Mouse (Mus musculus): ENCODE measurements at regions not wholly inside any gene's neighbourhood (a gene's known extent, or its start where the extent isn't known, plus 50 kb on each side); places are given as distances from the start of the nearest gene placed in this dataset.
"Not testable (repeated sequence)": the region's sequence is repeated elsewhere in the genome, so short reads cannot be mapped to it uniquely, and the experiment has no call there.

DNA sequence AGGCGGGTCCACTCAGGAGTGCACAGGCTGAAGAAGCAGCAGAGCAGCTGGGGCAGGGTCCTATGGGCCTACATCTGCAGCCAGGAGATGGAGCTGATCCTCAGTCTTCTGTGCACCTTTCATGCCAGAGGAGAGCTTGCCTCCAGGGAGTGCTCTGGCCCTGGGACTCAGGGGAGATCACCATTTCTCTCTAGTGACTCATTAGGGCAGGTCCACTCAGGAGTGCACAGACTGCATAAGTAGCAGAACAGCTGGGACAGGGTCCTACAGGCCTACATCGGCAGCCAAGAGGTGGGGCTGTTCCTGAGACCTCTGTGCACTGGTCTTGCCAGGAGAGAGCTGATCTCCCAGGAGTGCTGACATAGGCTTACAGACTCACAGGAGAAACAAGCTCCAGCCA lies 159.4 kb upstream of the Gm21897 start:
- TF ChIP-seq EP300 (IDR thresholded peaks at IDR 0.05; ENCODE audit: low read depth) (no peak), CTCF (IDR thresholded peaks at IDR 0.05; ENCODE audit: low read depth) (no peak)
- WGBS (ENCODE audit: insufficient replicate concordance), result 54% methylated on average over 2 of the region's 2 CpGs
- DNase-seq (ENCODE audit: low read depth in 3 of 3, low spot score in 3 of 3), result no peak

DNA sequence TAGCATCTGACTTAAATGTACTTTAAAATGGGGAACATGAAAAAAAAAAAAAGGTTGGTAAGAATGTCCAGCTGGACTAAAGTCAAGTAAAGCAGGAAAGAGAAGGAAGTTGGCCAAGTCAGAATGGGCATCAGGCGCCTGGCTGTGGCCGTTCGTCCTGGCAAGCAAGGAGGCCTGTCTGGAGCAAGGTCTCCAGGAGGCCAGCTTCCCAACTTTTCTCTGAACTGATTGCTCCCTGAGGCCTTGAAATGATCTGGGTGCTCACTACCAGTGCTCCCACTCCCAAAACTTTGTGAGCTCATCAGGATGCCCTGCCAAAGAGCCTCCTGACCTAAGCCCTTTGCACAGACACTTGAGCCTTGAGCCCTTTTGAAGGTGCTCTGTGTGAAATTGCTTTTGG lies 141.7 kb upstream of the Gm21897 start:
- Histone ChIP-seq H3K9me3 (ENCODE audit: control insufficient read depth, low read length) (no peaks in the 10 kb centered on the region), H3K27me3 (ENCODE audit: control insufficient read depth, insufficient read depth, low read length) (no peaks in the 10 kb centered on the region), H3K4me3 (ENCODE audit: insufficient read depth in 1 of 2, low read depth in 2 of 2, low read length in 2 of 2) (no peak overlapping the region), H3K27ac (no peak overlapping the region), H3K4me2 (ENCODE audit: low read depth) (no peak overlapping the region), H3K9ac (replicated peaks) (no peak overlapping the region), H3K4me1 (replicated peaks; ENCODE audit: control insufficient read depth in 2 of 2, insufficient read depth in 2 of 2, low read length in 1 of 2) (no peaks in the 10 kb centered on the region), H3K36me3 (replicated peaks; ENCODE audit: control insufficient read depth, insufficient read depth, low read depth) (no peaks in the 10 kb centered on the region)
- DNase-seq (ENCODE audit: low read depth in 3 of 3, low spot score in 3 of 3), result no peak
- TF ChIP-seq EP300 (IDR thresholded peaks at IDR 0.05; ENCODE audit: low read depth) (no peak), CTCF (IDR thresholded peaks at IDR 0.05; ENCODE audit: low read depth) (no peak)
- WGBS (ENCODE audit: insufficient replicate concordance), result 53% methylated on average over 3 of the region's 3 CpGs
- no peak for ATAC-seq (ENCODE audit: insufficient read depth)

More for the DNA sequence above, 159.4 kb upstream of the Gm21897 start:
- ATAC-seq (ENCODE audit: insufficient read depth), result no peak
- no peak overlapping the region for H3K4me3 ChIP-seq (ENCODE audit: insufficient read depth in 1 of 2, low read depth in 2 of 2, low read length in 2 of 2)
- no peaks in the 10 kb centered on the region for H3K9me3 ChIP-seq (ENCODE audit: control insufficient read depth, low read length)
- no peaks in the 10 kb centered on the region for H3K27me3 ChIP-seq (ENCODE audit: control insufficient read depth, insufficient read depth, low read length)
- no peaks in the 10 kb centered on the region for H3K36me3 ChIP-seq (replicated peaks; ENCODE audit: control insufficient read depth, insufficient read depth, low read depth)
- no peak overlapping the region for H3K27ac ChIP-seq
- no peak overlapping the region for H3K4me2 ChIP-seq (ENCODE audit: low read depth)
- H3K4me1 ChIP-seq (replicated peaks; ENCODE audit: control insufficient read depth in 2 of 2, insufficient read depth in 2 of 2, low read length in 1 of 2), result no peaks in the 10 kb centered on the region
- no peak overlapping the region for H3K9ac ChIP-seq (replicated peaks)

DNA sequence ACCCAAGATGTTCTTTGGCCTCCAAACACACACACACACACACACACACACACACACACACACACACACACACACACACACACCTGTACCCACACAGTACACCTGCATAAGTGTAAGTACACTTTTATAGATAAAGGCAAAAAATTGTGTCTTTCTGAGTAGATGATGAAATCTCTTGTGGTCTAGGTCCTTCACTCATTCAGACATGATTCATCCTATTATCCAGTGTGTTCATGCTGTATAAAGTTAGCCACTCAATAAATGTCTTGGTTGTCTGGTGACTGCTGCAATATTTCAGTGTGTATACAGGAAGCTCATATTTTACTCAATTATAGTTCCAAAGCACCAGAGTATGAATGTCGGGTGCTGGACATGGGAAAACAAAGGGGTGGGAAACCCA lies 131.5 kb upstream of the Gm21897 start:
- Histone ChIP-seq H3K9me3 (ENCODE audit: control insufficient read depth, low read length) (no peaks in the 10 kb centered on the region), H3K27ac (no peak overlapping the region), H3K4me2 (ENCODE audit: low read depth) (no peak overlapping the region), H3K36me3 (replicated peaks; ENCODE audit: control insufficient read depth, insufficient read depth, low read depth) (no peaks in the 10 kb centered on the region), H3K27me3 (ENCODE audit: control insufficient read depth, insufficient read depth, low read length) (no peaks in the 10 kb centered on the region), H3K4me1 (replicated peaks; ENCODE audit: control insufficient read depth in 2 of 2, insufficient read depth in 2 of 2, low read length in 1 of 2) (no peaks in the 10 kb centered on the region), H3K9ac (replicated peaks) (no peak overlapping the region), H3K4me3 (ENCODE audit: insufficient read depth in 1 of 2, low read depth in 2 of 2, low read length in 2 of 2) (no peak overlapping the region)
- 64% methylated on average over 1 of the region's 1 CpGs for WGBS (ENCODE audit: insufficient replicate concordance)
- TF ChIP-seq CTCF (IDR thresholded peaks at IDR 0.05; ENCODE audit: low read depth), result no peak
- TF ChIP-seq EP300 (IDR thresholded peaks at IDR 0.05; ENCODE audit: low read depth), result no peak
- DNase-seq (ENCODE audit: low read depth in 3 of 3, low spot score in 3 of 3), result no peak
- ATAC-seq (ENCODE audit: insufficient read depth), result no peak

DNA sequence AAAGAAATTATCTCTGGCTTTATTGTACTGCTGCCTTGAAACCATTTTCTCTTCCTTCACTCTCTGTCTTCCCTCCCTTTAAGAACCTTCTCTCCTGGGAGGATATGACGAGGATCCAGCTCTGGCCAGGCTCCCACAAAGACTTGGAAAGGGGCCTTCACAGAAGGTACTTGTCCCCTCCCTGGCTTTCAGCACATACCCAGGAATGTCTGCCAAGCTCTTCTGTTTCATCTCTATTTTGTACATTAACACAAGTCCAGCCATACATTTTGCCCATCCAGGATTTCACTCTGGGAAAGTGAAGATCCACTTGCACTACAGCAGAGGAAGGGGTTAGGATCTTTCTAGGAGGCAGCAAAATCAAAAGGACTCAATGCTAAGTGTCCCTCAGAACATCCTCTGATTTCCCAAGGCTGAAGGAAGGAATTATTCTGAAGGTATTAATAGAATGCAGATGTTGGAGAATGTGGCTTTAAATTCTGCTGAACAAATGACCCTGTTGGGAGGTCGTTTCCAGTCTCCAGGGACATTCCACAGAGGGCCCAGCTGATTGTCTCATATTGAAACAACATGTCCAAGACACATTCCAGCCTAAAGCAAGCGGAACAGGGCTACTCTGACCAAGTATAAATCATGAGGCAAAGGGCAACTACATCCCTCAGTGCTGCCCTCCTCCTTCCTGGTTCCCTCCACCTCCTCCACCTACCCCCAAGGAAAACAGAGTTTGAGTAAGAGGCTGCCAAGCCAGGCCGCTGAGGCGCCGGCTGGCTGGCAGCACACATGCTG lies 122.1 kb upstream of the Gm21897 start:
- H3K9ac ChIP-seq (replicated peaks), result no peak overlapping the region
- DNase-seq (ENCODE audit: low read depth in 3 of 3, low spot score in 3 of 3) (no peak), ATAC-seq (ENCODE audit: insufficient read depth) (no peak)
- H3K27me3 ChIP-seq (ENCODE audit: control insufficient read depth, insufficient read depth, low read length), result no peaks in the 10 kb centered on the region
- no peaks in the 10 kb centered on the region for H3K9me3 ChIP-seq (ENCODE audit: control insufficient read depth, low read length)
- H3K4me1 ChIP-seq (replicated peaks; ENCODE audit: control insufficient read depth in 2 of 2, insufficient read depth in 2 of 2, low read length in 1 of 2), result no peaks in the 10 kb centered on the region
- 40% methylated on average over 6 of the region's 6 CpGs for WGBS (ENCODE audit: insufficient replicate concordance)
- H3K27ac ChIP-seq, result no peak overlapping the region
- no peak overlapping the region for H3K4me3 ChIP-seq (ENCODE audit: insufficient read depth in 1 of 2, low read depth in 2 of 2, low read length in 2 of 2)
- H3K36me3 ChIP-seq (replicated peaks; ENCODE audit: control insufficient read depth, insufficient read depth, low read depth), result no peaks in the 10 kb centered on the region
- no peak overlapping the region for H3K4me2 ChIP-seq (ENCODE audit: low read depth)
- TF ChIP-seq EP300 (IDR thresholded peaks at IDR 0.05; ENCODE audit: low read depth) (no peak), CTCF (IDR thresholded peaks at IDR 0.05; ENCODE audit: low read depth) (no peak)

DNA sequence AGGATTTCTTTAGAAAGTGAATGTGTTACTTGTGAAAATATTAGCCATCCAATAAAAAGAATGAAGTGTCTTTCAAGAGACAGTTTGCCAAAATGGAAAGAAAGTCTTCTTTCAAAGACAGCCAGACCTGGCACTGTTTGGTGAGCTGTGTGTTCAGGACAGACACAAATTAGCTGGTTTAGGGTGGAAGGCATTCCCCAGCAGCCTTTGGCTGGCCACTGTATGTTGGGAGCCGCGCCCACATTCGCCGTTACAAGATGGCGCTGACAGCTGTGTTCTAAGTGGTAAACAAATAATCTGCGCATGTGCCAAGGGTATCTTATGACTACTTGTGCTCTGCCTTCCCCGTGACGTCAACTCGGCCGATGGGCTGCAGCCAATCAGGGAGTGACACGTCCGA lies 121.3 kb upstream of the Gm21897 start:
- H3K27ac ChIP-seq; ATAC-seq (ENCODE audit: insufficient read depth); H3K9me3 ChIP-seq (ENCODE audit: control insufficient read depth, low read length); H3K36me3 ChIP-seq (replicated peaks; ENCODE audit: control insufficient read depth, insufficient read depth, low read depth); DNase-seq (ENCODE audit: low read depth in 3 of 3, low spot score in 3 of 3); H3K4me1 ChIP-seq (replicated peaks; ENCODE audit: control insufficient read depth in 2 of 2, insufficient read depth in 2 of 2, low read length in 1 of 2); H3K4me3 ChIP-seq (ENCODE audit: insufficient read depth in 1 of 2, low read depth in 2 of 2, low read length in 2 of 2); H3K27me3 ChIP-seq (ENCODE audit: control insufficient read depth, insufficient read depth, low read length); H3K9ac ChIP-seq (replicated peaks); H3K4me2 ChIP-seq (ENCODE audit: low read depth): not testable (repeated sequence)
- WGBS (ENCODE audit: insufficient replicate concordance), result 83% methylated on average over 6 of the region's 12 CpGs
